Mouse (Mus musculus) CH12.LX (cell line): ENCODE results near the gene Rrp36. TPM values are rescaled to one million over a fixed set of nuclear protein-coding genes. Genes with fewer than 3 reads are reported as not detected.

Experiments
- DNase-seq: peaks from one replicate; pipeline ENCODE4 v3.0.0-alpha.2; 2013; ENCODE audit errors: extremely low read depth
- H3K27ac ChIP-seq: 2 replicates; pipeline ENCODE4 v1.5.1; 2012; ENCODE audit warnings: low read depth, mild to moderate bottlenecking, control low read depth, moderate library complexity; ENCODE audit not compliant: insufficient read depth
- H3K27me3 ChIP-seq: replicated peaks from 2 replicates; pipeline ENCODE3; 2012; ENCODE audit warnings: inconsistent platforms
- H3K36me3 ChIP-seq, 2 experiments: replicated peaks in 1 of 2; 2 replicates each; pipeline versions ENCODE3 to v1.6.1; 2012; ENCODE audit warnings: inconsistent platforms in 1 of 2, low read length in 1 of 2, mild to moderate bottlenecking in 1 of 2, mixed read lengths in 1 of 2, moderate library complexity in 1 of 2; ENCODE audit not compliant: control insufficient read depth in 1 of 2, insufficient read depth in 1 of 2
- H3K4me1 ChIP-seq, 2 experiments: 2 replicates each; pipeline ENCODE4 v1.6.1; 2012; ENCODE audit warnings: inconsistent platforms in 1 of 2, moderate library complexity in 1 of 2; ENCODE audit not compliant: insufficient read depth in 2 of 2, control insufficient read depth in 1 of 2
- H3K4me2 ChIP-seq: 2 replicates; pipeline ENCODE4 v1.6.1; 2012; ENCODE audit warnings: low read depth, mild to moderate bottlenecking, control low read depth; ENCODE audit not compliant: poor library complexity, insufficient read depth, severe bottlenecking
- H3K4me3 ChIP-seq, 3 experiments: fragments of 150-350 bp in 1 of 3; sonication (generic) in 1 of 3; replicated peaks in 1 of 3; 2 replicates each; pipeline versions ENCODE3 to v1.5.1; 2011 to 2012; ENCODE audit warnings: low read depth in 2 of 3, low read length in 2 of 3, mild to moderate bottlenecking in 2 of 3, moderate library complexity in 2 of 3, control low read depth in 1 of 3, improper control_type of control experiment in 1 of 3, inconsistent platforms in 1 of 3, mixed read lengths in 1 of 3; ENCODE audit not compliant: poor library complexity in 1 of 3
- H3K79me2 ChIP-seq: replicated peaks from 2 replicates; pipeline ENCODE4 v1.6.1; 2012; ENCODE audit warnings: mild to moderate bottlenecking, moderate library complexity; ENCODE audit not compliant: control insufficient read depth, poor library complexity, insufficient read depth, severe bottlenecking; ENCODE audit errors: extremely low read depth
- H3K9ac ChIP-seq: 2 replicates; pipeline ENCODE4 v1.6.1; 2012; ENCODE audit warnings: low read depth, mild to moderate bottlenecking, control low read depth, moderate library complexity; ENCODE audit not compliant: insufficient read depth
- H3K9me3 ChIP-seq: replicated peaks from 2 replicates; pipeline ENCODE3; 2012; ENCODE audit warnings: low read length, inconsistent platforms, mixed read lengths
- BHLHE40 ChIP-seq: IDR thresholded peaks from 2 replicates; pipeline ENCODE4 v1.6.1; 2011; ENCODE audit warnings: mild to moderate bottlenecking, low read depth, low read length, improper control_type of control experiment
- CHD1 ChIP-seq: IDR thresholded peaks from 2 replicates; pipeline ENCODE4 v1.6.1; 2012; ENCODE audit warnings: low read depth, low read length, improper control_type of control experiment, inconsistent platforms
- CHD2 ChIP-seq: IDR thresholded peaks from 2 replicates; pipeline ENCODE4 v1.6.1; 2011; ENCODE audit warnings: low read length, improper control_type of control experiment
- CTCF ChIP-seq, 2 experiments: IDR thresholded peaks in 1 of 2; conservative IDR thresholded peaks in 1 of 2; 2 replicates each; pipeline ENCODE4 v1.5.1; 2011 to 2012; ENCODE audit warnings: low read depth in 2 of 2, low read length in 2 of 2, improper control_type of control experiment in 1 of 2, inconsistent platforms in 1 of 2, mild to moderate bottlenecking in 1 of 2, moderate library complexity in 1 of 2
- ELF1 ChIP-seq: IDR thresholded peaks from 2 replicates; pipeline ENCODE4 v1.6.1; 2014; ENCODE audit warnings: low read depth, mild to moderate bottlenecking, inconsistent platforms, low read length, improper control_type of control experiment
- GABPA ChIP-seq: IDR thresholded peaks from 2 replicates; pipeline ENCODE4 v1.6.1; 2012; ENCODE audit warnings: low read depth, low read length, improper control_type of control experiment, inconsistent platforms; ENCODE audit not compliant: insufficient replicate concordance
- HCFC1 ChIP-seq: IDR thresholded peaks from 2 replicates; pipeline ENCODE4 v1.6.1; 2012; ENCODE audit warnings: low read depth, mild to moderate bottlenecking, inconsistent platforms, low read length, improper control_type of control experiment
- IRF4 ChIP-seq: IDR thresholded peaks from 2 replicates; pipeline ENCODE4 v1.6.1; 2014; ENCODE audit warnings: low read depth, mild to moderate bottlenecking, inconsistent platforms, low read length, improper control_type of control experiment
- JUN ChIP-seq: IDR thresholded peaks from 2 replicates; pipeline ENCODE4 v1.6.1; 2011; ENCODE audit warnings: low read depth, mild to moderate bottlenecking, low read length, improper control_type of control experiment, moderate library complexity; ENCODE audit not compliant: insufficient read depth
- JUND ChIP-seq: conservative IDR thresholded peaks from 2 replicates; pipeline ENCODE4 v1.6.1; 2011; ENCODE audit warnings: low read depth, low read length, improper control_type of control experiment
- KAT2A ChIP-seq: IDR thresholded peaks from 2 replicates; pipeline ENCODE4 v1.6.1; 2012; ENCODE audit warnings: low read length, improper control_type of control experiment, inconsistent platforms; ENCODE audit not compliant: insufficient replicate concordance
- MAZ ChIP-seq: IDR thresholded peaks from 2 replicates; pipeline ENCODE4 v1.6.1; 2012; ENCODE audit warnings: low read depth, mild to moderate bottlenecking, inconsistent platforms, low read length, improper control_type of control experiment, moderate library complexity
- MXI1 ChIP-seq: IDR thresholded peaks from 2 replicates; pipeline ENCODE4 v1.6.1; 2011; ENCODE audit warnings: mild to moderate bottlenecking, low read depth, low read length, improper control_type of control experiment
- MYC ChIP-seq: IDR thresholded peaks from 2 replicates; pipeline ENCODE4 v1.6.1; 2011; ENCODE audit warnings: low read depth, mild to moderate bottlenecking, improper control_type of control experiment, low read length
- NELFE ChIP-seq: IDR thresholded peaks from 2 replicates; pipeline ENCODE4 v1.6.1; 2011; ENCODE audit warnings: low read depth, low read length, improper control_type of control experiment
- NRF1 ChIP-seq: IDR thresholded peaks from 2 replicates; pipeline ENCODE4 v1.6.1; 2014; ENCODE audit warnings: low read depth, mild to moderate bottlenecking, inconsistent platforms, low read length, improper control_type of control experiment, moderate library complexity
- POLR2A ChIP-seq: IDR thresholded peaks from 2 replicates; pipeline ENCODE4 v1.6.1; 2011; ENCODE audit warnings: low read depth, mild to moderate bottlenecking, improper control_type of control experiment, low read length
- POLR2AphosphoS2 ChIP-seq: IDR thresholded peaks from 2 replicates; pipeline ENCODE4 v1.6.1; 2011; ENCODE audit warnings: low read depth, low read length, improper control_type of control experiment
- RAD21 ChIP-seq: IDR thresholded peaks from 2 replicates; pipeline ENCODE4 v1.6.1; 2011; ENCODE audit warnings: low read depth, mild to moderate bottlenecking, low read length, improper control_type of control experiment, moderate library complexity
- SIN3A ChIP-seq: IDR thresholded peaks from 2 replicates; pipeline ENCODE4 v1.6.1; 2012; ENCODE audit warnings: low read length, improper control_type of control experiment, inconsistent platforms
- SMC3 ChIP-seq: IDR thresholded peaks from 2 replicates; pipeline ENCODE4 v1.6.1; 2011; ENCODE audit warnings: low read depth, low read length, improper control_type of control experiment
- TCF12 ChIP-seq: IDR thresholded peaks from 2 replicates; pipeline ENCODE4 v1.6.1; 2014; ENCODE audit warnings: low read depth, mild to moderate bottlenecking, inconsistent platforms, low read length, improper control_type of control experiment
- UBTF ChIP-seq: IDR thresholded peaks from 2 replicates; pipeline ENCODE4 v1.6.1; 2012; ENCODE audit warnings: low read depth, mild to moderate bottlenecking, inconsistent platforms, low read length, improper control_type of control experiment, moderate library complexity
- USF1 ChIP-seq: IDR thresholded peaks from 2 replicates; pipeline ENCODE4 v1.6.1; 2014; ENCODE audit warnings: low read depth, mild to moderate bottlenecking, inconsistent platforms, low read length, improper control_type of control experiment
- USF2 ChIP-seq: conservative IDR thresholded peaks from 2 replicates; pipeline ENCODE4 v1.6.1; 2011; ENCODE audit warnings: low read depth, low read length, improper control_type of control experiment
- ZKSCAN1 ChIP-seq: IDR thresholded peaks from 2 replicates; pipeline ENCODE4 v1.6.1; 2012; ENCODE audit warnings: low read depth, inconsistent platforms, low read length, improper control_type of control experiment, borderline replicate concordance
- ZMIZ1 ChIP-seq: IDR thresholded peaks from 2 replicates; pipeline ENCODE4 v1.6.1; 2012; ENCODE audit warnings: low read depth, mild to moderate bottlenecking, inconsistent platforms, low read length, improper control_type of control experiment
- ZNF384 ChIP-seq: IDR thresholded peaks from 2 replicates; pipeline ENCODE4 v1.6.1; 2012; ENCODE audit warnings: low read depth, low read length, improper control_type of control experiment, inconsistent platforms
- dilution Hi-C: fragments of 300-500 bp; cut with MboI; formaldehyde crosslinking; loops from 2 replicates; pipeline ENCODE4 v1.14.3; 2020; ENCODE audit warnings: low sequenced_read_pairs; ENCODE audit not compliant: extremely low pct_unique_long_range_greater_than_20kb, extremely low pct_ligation_motif_present
- in situ Hi-C: fragments of 300-500 bp; cut with MboI; formaldehyde crosslinking; loops from 3 replicates; pipeline ENCODE4 v1.14.3; 2019; ENCODE audit warnings: low sequenced_read_pairs, low pct_ligation_motif_present, low pct_unique_long_range_greater_than_20kb, mixed read lengths
- polyA plus RNA-seq: library from polyadenylated mRNA; unstranded; fragments of >175 nt; gene quantifications from 2 replicates; pipeline ENCODE4 v1.2.1, GENCODE M21; 2012; ENCODE audit warnings: low read depth; ENCODE audit not compliant: insufficient read length
- total RNA-seq, 2 experiments: library from RNA; depleted of rRNA; stranded (reverse); fragments of 300-350 nt in 1 of 2; fragments of >200 nt in 1 of 2; gene quantifications; 2 replicates each; pipeline ENCODE4 v1.2.3; 2012 to 2014

Rrp36 gene
- total and polyA plus RNA-seq, 3 experiments, result 38.1 to 53.6 (median 46.1) TPM

GRCm38 (mm10) chr17:46680760-46681373 is 6.7 kb upstream of the Rrp36 start, which contains the start of gene Klhdc3:
Klhdc3 (minus strand) TSS chr17:46680914.
- in situ Hi-C loops, result no loop called here
- peaks cover 58 to 69% of the 10 kb centered on the region in 2 experiments for H3K36me3 ChIP-seq
- dilution Hi-C loops, result no loop called here

GRCm38 (mm10) chr17:46679843-46680759 is 5.9 kb upstream of the Rrp36 start:
- Histone ChIP-seq H3K79me2 (peaks cover 29% of the 10 kb centered on the region), H3K27ac (peak overlapping the region; percentile 64), H3K4me3 (peak overlapping the region; percentile 77 to 99 (median 86)), H3K4me2 (peak overlapping the region; percentile 81), H3K4me1 (peaks cover 7 to 30% of the 10 kb centered on the region in 2 experiments), H3K36me3 (peaks cover 58 to 69% of the 10 kb centered on the region in 2 experiments), H3K27me3 (no peaks in the 10 kb centered on the region), H3K9me3 (no peaks in the 10 kb centered on the region), H3K9ac (peak overlapping the region; percentile 99)
- dilution Hi-C loops (no loop called here), in situ Hi-C loops (no loop called here)
- peak; percentile 64 for DNase-seq
- TF ChIP-seq SMC3, result no peak
- peak; percentile 59; the same call in 1 of the 2 replicates for TF ChIP-seq MAZ
- no peak for TF ChIP-seq ZKSCAN1
- no peak for TF ChIP-seq NRF1
- 0 out of 2 replicates have a peak, but pooled peaks have one; percentile 25 for TF ChIP-seq MYC
- peak in 1 of 2 experiments; percentile 9; a peak in 1 of 4 replicates for TF ChIP-seq CTCF (conservative IDR thresholded peaks at IDR 0.05 in 1 of 2, IDR thresholded peaks at IDR 0.05 in 1 of 2; ENCODE audit: low read depth in 2 of 2, low read length in 2 of 2)
- peak; percentile 42; the same call in 1 of the 2 replicates for TF ChIP-seq SIN3A
- no peak for TF ChIP-seq USF1
- no peak; the same call in 1 of the 2 replicates for TF ChIP-seq HCFC1
- no peak for TF ChIP-seq GABPA
- no peak for TF ChIP-seq BHLHE40
- TF ChIP-seq CHD2, result peak; percentile 91; the same call in 1 of the 2 replicates
- 0 out of 2 replicates have a peak, but pooled peaks have one; percentile 36 for TF ChIP-seq UBTF
- TF ChIP-seq ZNF384, result no peak
- peak; percentile 54 for TF ChIP-seq ELF1
- 0 out of 2 replicates have a peak, but pooled peaks have one; percentile 21 for TF ChIP-seq NELFE
- peak; percentile 42; the same call in 1 of the 2 replicates for TF ChIP-seq POLR2A
- TF ChIP-seq IRF4, result no peak
- no peak for TF ChIP-seq USF2
- TF ChIP-seq TCF12, result no peak
- TF ChIP-seq ZMIZ1, result no peak
- TF ChIP-seq CHD1, result no peak
- TF ChIP-seq, all 38 proteins: peak for 9

More at GRCm38 (mm10) chr17:46680760-46681373, 6.7 kb upstream of the Rrp36 start, which contains the start of gene Klhdc3:
- peak within 1 kb of the TSS; percentile 64 for H3K27ac ChIP-seq
- peak within 1 kb of the TSS; percentile 99 for H3K9ac ChIP-seq
- DNase-seq, result peak; percentile 99
- peaks cover 29% of the 10 kb centered on the region for H3K79me2 ChIP-seq
- peak within 1 kb of the TSS; percentile 81 for H3K4me2 ChIP-seq
- H3K4me3 ChIP-seq, result peak within 1 kb of the TSS; percentile 77 to 99 (median 86)
- peaks cover 7 to 29% of the 10 kb centered on the region in 2 experiments for H3K4me1 ChIP-seq
- no peaks in the 10 kb centered on the region for H3K9me3 ChIP-seq
- TF ChIP-seq MYC, result no peak
- TF ChIP-seq NRF1, result peak; percentile 90
- TF ChIP-seq JUN, result no peak
- peak; percentile 85 for TF ChIP-seq POLR2A
- peak; percentile 86 for TF ChIP-seq NELFE
- peak; percentile 87 for TF ChIP-seq BHLHE40
- TF ChIP-seq TCF12, result peak; percentile 48
- TF ChIP-seq MXI1, result peak; percentile 77
- TF ChIP-seq RAD21, result no peak
- peak; percentile 60 for TF ChIP-seq SIN3A
- peak; percentile 56; the same call in 1 of the 2 replicates for TF ChIP-seq MAZ
- TF ChIP-seq POLR2AphosphoS2, result peak; percentile 72; the same call in 1 of the 2 replicates
- peak; percentile 82; the same call in 1 of the 2 replicates for TF ChIP-seq KAT2A
- TF ChIP-seq JUND, result no peak
- TF ChIP-seq HCFC1, result peak; percentile 93
- TF ChIP-seq ZNF384, result no peak
- peak; percentile 71 for TF ChIP-seq ELF1
- peak; percentile 52; the same call in 1 of the 2 replicates for TF ChIP-seq ZMIZ1
- no peaks in the 10 kb centered on the region for H3K27me3 ChIP-seq
